Mouse (Mus musculus): ENCODE measurements at regions not wholly inside any gene's neighbourhood (a gene's known extent, or its start where the extent isn't known, plus 50 kb on each side); places are given as distances from the start of the nearest gene placed in this dataset.

DNA sequence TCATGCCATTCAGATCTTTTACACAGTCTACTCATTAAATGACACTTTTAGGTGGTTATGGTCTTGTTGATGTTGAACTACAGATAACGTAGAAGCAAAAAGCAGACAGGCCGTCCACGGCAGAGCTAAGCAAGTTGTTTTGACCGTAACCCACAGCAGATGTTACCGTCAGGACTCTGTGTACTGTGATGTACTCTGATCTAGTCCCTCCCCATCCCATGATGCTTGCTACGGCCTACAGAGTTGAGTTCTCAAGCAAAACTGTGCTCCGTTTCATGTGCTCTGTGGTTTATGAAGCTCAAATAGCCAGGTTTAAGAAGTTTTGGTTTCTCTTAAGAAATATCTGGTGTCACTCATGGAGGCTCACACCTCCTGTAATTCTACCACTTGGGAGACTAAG is 169.4 kb upstream of the Tnfaip3 start:
- no peak for TF ChIP-seq GATA1 (IDR thresholded peaks at IDR 0.05; ENCODE audit: borderline replicate concordance, low read length)
- no peak for TF ChIP-seq FLI1 (IDR thresholded peaks at IDR 0.05; ENCODE audit: low read length)
